Mouse (Mus musculus) embryonic facial prominence, embryonic 15.5 days (tissue): ENCODE measurements around the gene Tex29. TPM values are rescaled to one million over a fixed set of nuclear protein-coding genes. Genes with fewer than 3 reads are reported as not detected.

ENCODE experiments used
- ATAC-seq: fragments of 200-750 bp; cut with Nextera tagmentation; 2 replicates; pipeline ENCODE4 v1.8.0; 2017; ENCODE audit warnings: low read depth, moderate TSS enrichment; ENCODE audit not compliant: insufficient number of reproducible peaks, low FRiP score, low TSS enrichment
- H3K27ac ChIP-seq: fragments of 300-500 bp; sonication (generic); replicated peaks from 2 replicates; pipeline ENCODE4 v1.5.1; 2015; ENCODE audit warnings: mild to moderate bottlenecking, inconsistent platforms
- H3K27me3 ChIP-seq: fragments of 300-500 bp; sonication (generic); 2 replicates; pipeline ENCODE4 v1.6.1; 2015; ENCODE audit warnings: inconsistent platforms
- H3K36me3 ChIP-seq: fragments of 300-500 bp; sonication (generic); 2 replicates; pipeline ENCODE4 v1.6.1; 2015; ENCODE audit warnings: mild to moderate bottlenecking, inconsistent platforms
- H3K4me1 ChIP-seq: fragments of 300-500 bp; sonication (generic); 2 replicates; pipeline ENCODE4 v1.6.1; 2015; ENCODE audit warnings: inconsistent platforms
- H3K4me2 ChIP-seq: fragments of 300-500 bp; sonication (generic); replicated peaks from 2 replicates; pipeline ENCODE4 v1.6.1; 2015; ENCODE audit warnings: mild to moderate bottlenecking, inconsistent platforms
- H3K4me3 ChIP-seq: fragments of 300-500 bp; sonication (generic); replicated peaks from 2 replicates; pipeline ENCODE4 v1.5.1; 2015; ENCODE audit warnings: mild to moderate bottlenecking, inconsistent platforms
- H3K9ac ChIP-seq: fragments of 300-500 bp; sonication (generic); 2 replicates; pipeline ENCODE4 v1.6.1; 2015; ENCODE audit warnings: inconsistent platforms
- H3K9me3 ChIP-seq: fragments of 300-500 bp; sonication (generic); replicated peaks from 2 replicates; pipeline ENCODE4 v1.6.1; 2016; ENCODE audit warnings: inconsistent platforms
- WGBS: fragments of 180-500 bp; shearing (Covaris S2); methylation state at CpG from one replicate; pipeline ENCODE4 v1.1.7; 2015; 5-methylcytosine and 5-hydroxymethylcytosine counted together
- polyA plus RNA-seq: library from polyadenylated mRNA; unstranded; fragments of >200 nt; fragmentation: Nextera tagmentation; extraction: Ambion mirVana; gene quantifications from 2 replicates; pipeline ENCODE4 v1.2.1, GENCODE M21; 2015

The Tex29 gene
- polyA plus RNA-seq, 1 experiment from 2014 or later, result not detected

GRCm38 (mm10) chr8:11885881-11886699 lies 45.8 kb downstream of the Tex29 start:
- H3K27ac ChIP-seq, result no peak overlapping the region
- H3K27me3 ChIP-seq, result no peaks in the 10 kb centered on the region
- no peaks in the 10 kb centered on the region for H3K4me1 ChIP-seq
- no peak overlapping the region for H3K9ac ChIP-seq
- H3K4me3 ChIP-seq, result no peak overlapping the region
- no peak for ATAC-seq
- WGBS, result 61% methylated on average over 12 of the region's 12 CpGs
- no peak overlapping the region for H3K4me2 ChIP-seq
- no peaks in the 10 kb centered on the region for H3K36me3 ChIP-seq
- no peaks in the 10 kb centered on the region for H3K9me3 ChIP-seq

- peak; percentile 47; the same call in 1 of the 2 replicates for ATAC-seq
- no peak overlapping the region for H3K4me2 ChIP-seq
- 94% methylated on average over 2 of the region's 2 CpGs for WGBS
These were observed 46.5 kb downstream of the Tex29 start for GRCm38 (mm10) chr8:11886824-11887223.

DNA sequence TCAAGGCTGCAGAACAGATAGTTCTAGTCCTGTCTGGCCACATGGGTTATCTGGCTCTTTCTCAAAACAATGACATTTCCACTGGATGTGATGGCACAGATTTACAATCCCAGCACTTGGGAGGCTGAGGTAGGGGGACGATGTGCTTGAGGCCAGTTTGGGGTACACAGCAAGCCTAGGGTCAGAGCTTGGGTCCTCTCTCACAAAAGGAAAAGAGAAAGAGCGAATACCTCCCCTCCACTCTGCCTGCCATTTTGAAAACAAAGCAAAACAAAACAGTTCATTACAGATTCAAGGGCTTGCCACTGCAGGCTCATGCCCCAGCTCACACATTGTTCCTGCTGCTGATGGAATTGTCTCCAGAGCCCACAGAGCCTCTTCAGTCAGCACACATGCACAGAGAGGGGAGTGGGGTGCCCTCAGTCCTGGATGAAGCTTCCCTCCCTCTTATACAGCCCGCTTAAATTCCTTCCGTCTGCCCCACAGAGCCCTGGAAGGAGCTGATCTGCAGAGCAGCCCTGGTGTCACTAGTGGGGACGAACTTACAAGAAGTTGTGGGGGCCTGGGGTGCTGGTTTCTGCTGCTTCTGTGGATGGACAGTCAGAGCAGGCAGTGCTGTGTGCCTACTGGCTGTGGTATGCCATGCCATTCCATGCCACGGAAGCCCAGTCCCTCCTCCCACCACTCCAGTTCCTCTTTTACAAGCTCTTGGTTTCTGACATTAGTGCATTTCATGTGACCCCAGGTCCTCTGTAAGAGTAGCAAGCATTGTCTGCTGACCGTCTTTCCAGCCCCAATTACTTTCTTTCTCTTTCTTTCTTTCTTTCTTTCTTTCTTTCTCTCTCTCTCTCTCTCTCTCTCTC lies 49.1 kb downstream of the Tex29 start:
- no peaks in the 10 kb centered on the region for H3K9me3 ChIP-seq
- H3K4me2 ChIP-seq, result no peak overlapping the region
- H3K36me3 ChIP-seq, result no peaks in the 10 kb centered on the region
- H3K4me3 ChIP-seq, result no peak overlapping the region
- H3K9ac ChIP-seq, result no peak overlapping the region
- WGBS, result 62% methylated on average over 7 of the region's 7 CpGs
- H3K27ac ChIP-seq, result no peak overlapping the region
- ATAC-seq, result no peak
- H3K4me1 ChIP-seq, result no peaks in the 10 kb centered on the region
- H3K27me3 ChIP-seq, result no peaks in the 10 kb centered on the region

More at GRCm38 (mm10) chr8:11886824-11887223, 46.5 kb downstream of the Tex29 start:
- no peaks in the 10 kb centered on the region for H3K27me3 ChIP-seq
- no peaks in the 10 kb centered on the region for H3K4me1 ChIP-seq
- no peak overlapping the region for H3K4me3 ChIP-seq
- H3K27ac ChIP-seq, result no peak overlapping the region
- no peaks in the 10 kb centered on the region for H3K9me3 ChIP-seq
- H3K9ac ChIP-seq, result no peak overlapping the region
- H3K36me3 ChIP-seq, result no peaks in the 10 kb centered on the region

DNA sequence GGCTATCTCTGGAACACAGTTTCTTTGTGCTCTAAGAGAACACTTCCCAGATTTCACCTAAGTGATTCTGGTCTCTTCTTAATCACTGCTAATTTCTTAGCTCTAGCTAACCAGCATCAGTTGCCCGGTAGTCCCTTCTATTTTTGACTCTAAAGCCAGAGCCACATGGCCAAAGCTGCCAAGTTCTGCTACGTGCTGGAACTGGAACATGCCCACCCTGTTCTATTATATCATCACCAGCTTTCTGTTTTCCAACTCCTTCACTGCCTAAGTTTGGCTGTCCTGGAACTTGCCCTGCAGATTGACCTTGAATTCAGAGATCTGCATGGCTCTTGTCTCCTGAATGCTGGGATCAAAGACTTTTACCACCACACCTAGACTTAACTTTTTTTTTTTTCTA lies 52.5 kb downstream of the Tex29 start:
- Histone ChIP-seq H3K9me3 (no peaks in the 10 kb centered on the region), H3K36me3 (no peaks in the 10 kb centered on the region), H3K27me3 (no peaks in the 10 kb centered on the region), H3K9ac (no peak overlapping the region), H3K4me2 (no peak overlapping the region), H3K27ac (no peak overlapping the region), H3K4me3 (no peak overlapping the region), H3K4me1 (no peaks in the 10 kb centered on the region)
- WGBS, result 80% methylated on average over 2 of the region's 2 CpGs
- no peak for ATAC-seq

DNA sequence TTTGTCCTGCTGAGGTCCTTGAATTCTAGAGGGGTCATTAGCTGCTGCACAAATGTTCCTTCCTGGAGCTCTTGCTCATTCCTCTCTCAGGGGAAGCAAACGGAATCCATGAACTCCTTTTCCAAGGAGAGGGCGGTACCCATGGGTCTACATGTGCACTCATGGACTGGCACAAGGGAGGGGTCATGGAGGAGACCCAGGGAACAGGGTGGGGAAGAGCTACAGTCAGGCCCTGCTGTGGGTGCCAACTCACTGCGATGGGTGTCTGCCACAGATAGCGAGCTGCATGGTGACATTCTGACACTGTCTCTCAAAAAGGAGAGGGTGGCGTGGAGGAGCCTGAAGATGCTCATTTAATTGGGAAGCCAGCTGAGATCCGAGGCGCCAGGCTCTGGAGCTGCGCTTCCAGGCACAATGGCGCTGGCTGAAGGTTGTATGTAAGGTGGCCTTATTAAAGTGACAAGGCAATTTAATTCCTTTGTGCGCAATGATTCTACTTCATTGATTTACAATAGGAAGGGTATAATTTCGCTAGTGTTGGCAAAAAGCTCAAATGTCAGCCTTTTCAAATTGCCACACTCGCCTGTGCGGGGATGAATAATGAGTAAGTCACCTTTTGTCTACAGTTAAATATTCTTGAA lies 55.9 kb downstream of the Tex29 start:
- no peaks in the 10 kb centered on the region for H3K4me1 ChIP-seq

DNA sequence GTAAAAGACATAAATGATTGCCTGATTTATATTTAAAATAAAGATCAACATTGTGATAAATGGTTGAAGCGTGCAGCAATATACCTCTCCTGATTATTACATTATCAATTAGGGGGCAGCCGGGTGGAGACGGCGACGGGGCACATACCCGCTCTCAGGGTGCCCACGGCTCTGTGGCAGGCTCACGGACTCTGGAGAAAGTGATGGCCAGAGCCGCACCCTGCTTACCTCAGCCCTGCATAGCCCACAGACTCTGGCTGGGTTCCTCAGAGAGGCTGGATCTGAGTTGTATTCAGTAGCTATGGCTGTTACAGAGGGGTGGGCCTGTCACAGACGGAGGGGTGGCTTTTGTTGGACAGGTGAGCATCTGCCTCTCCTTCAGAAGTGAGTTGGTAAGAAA lies 56.4 kb downstream of the Tex29 start:
- H3K36me3 ChIP-seq, result no peaks in the 10 kb centered on the region
- WGBS, result 77% methylated on average over 10 of the region's 10 CpGs
- no peak for ATAC-seq
- no peak overlapping the region for H3K4me3 ChIP-seq
- H3K9ac ChIP-seq, result no peak overlapping the region
- H3K4me1 ChIP-seq, result no peaks in the 10 kb centered on the region
- no peak overlapping the region for H3K27ac ChIP-seq
- H3K4me2 ChIP-seq, result no peak overlapping the region
- H3K27me3 ChIP-seq, result 0 out of 2 replicates have a peak, but pooled peaks cover 4% of the 10 kb centered on the region
- H3K9me3 ChIP-seq, result no peaks in the 10 kb centered on the region

More for the DNA sequence above, 55.9 kb downstream of the Tex29 start:
- no peak for ATAC-seq
- no peak overlapping the region for H3K4me2 ChIP-seq
- H3K9me3 ChIP-seq, result no peaks in the 10 kb centered on the region
- no peaks in the 10 kb centered on the region for H3K36me3 ChIP-seq
- H3K27me3 ChIP-seq, result 0 out of 2 replicates have a peak, but pooled peaks cover 4% of the 10 kb centered on the region
- no peak overlapping the region for H3K9ac ChIP-seq
- 81% methylated on average over 13 of the region's 13 CpGs for WGBS
- H3K4me3 ChIP-seq, result no peak overlapping the region
- H3K27ac ChIP-seq, result no peak overlapping the region

DNA sequence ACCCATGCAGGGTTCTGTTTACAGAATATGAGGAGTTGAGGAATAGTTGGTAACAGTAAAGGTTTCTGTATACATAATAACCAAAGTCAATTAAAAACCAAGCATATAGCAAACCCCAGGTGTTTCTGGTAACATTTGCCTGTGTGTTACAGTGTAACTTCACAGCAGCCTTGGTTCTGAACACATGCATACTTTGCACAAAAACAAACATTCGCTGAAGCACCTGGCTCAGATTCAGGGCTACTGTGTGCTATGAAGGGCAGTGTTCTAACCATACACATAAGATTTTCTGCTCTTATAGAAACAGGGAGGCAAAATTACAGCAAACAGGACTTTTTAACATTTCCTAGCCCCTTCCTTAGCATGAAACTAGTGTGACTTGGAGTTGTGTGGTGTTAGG lies 58.5 kb downstream of the Tex29 start:
- Histone ChIP-seq H3K4me3 (no peak overlapping the region), H3K9me3 (no peaks in the 10 kb centered on the region), H3K27me3 (0 out of 2 replicates have a peak, but pooled peaks cover 4% of the 10 kb centered on the region), H3K27ac (no peak overlapping the region), H3K4me2 (no peak overlapping the region), H3K36me3 (no peaks in the 10 kb centered on the region), H3K9ac (no peak overlapping the region), H3K4me1 (no peaks in the 10 kb centered on the region)
- 55% methylated on average over 1 of the region's 1 CpGs for WGBS
- no peak for ATAC-seq

Other genes starting within 250 kb of the Tex29 start
- gene Ankrd10, start 204.7 kb upstream of the Tex29 start, polyA plus RNA-seq, result 80.2 and 82.4 TPM in 2 replicates
- not detected in 2 replicates for gene 1700016D06Rik, start 139.4 kb upstream of the Tex29 start, polyA plus RNA-seq
- gene Arhgef7, start 112.8 kb upstream of the Tex29 start, polyA plus RNA-seq, result 51.4 and 51.6 TPM in 2 replicates